Mouse (Mus musculus): ENCODE measurements at regions not wholly inside any gene's neighbourhood (a gene's known extent, or its start where the extent isn't known, plus 50 kb on each side); places are given as distances from the start of the nearest gene placed in this dataset.

- in situ Hi-C loops (cut with MboI, MseI): no loop called here
Measured at GRCm38 (mm10) chr10:37231936-37232556, 93.3 kb upstream of the Marcks start.

GRCm38 (mm10) chr10:37231159-37231558, 92.4 kb upstream of the Marcks start:
- in situ Hi-C loops (cut with MboI, MseI): no loop called here

GRCm38 (mm10) chr10:37227889-37228288, 89.2 kb upstream of the Marcks start:
- in situ Hi-C loops (cut with MboI, MseI): no loop called here

GRCm38 (mm10) chr10:37221730-37222129, 83.0 kb upstream of the Marcks start:
- in situ Hi-C loops (cut with MboI, MseI): no loop called here

GRCm38 (mm10) chr10:37220434-37220833, 81.7 kb upstream of the Marcks start:
- in situ Hi-C loops (cut with MboI, MseI): no loop called here

GRCm38 (mm10) chr10:37219936-37220335, 81.2 kb upstream of the Marcks start:
- in situ Hi-C loops (cut with MboI, MseI): no loop called here

GRCm38 (mm10) chr10:37219381-37219780, 80.7 kb upstream of the Marcks start:
- in situ Hi-C loops (cut with MboI, MseI): no loop called here

GRCm38 (mm10) chr10:37214656-37215055, 75.9 kb upstream of the Marcks start:
- in situ Hi-C loops (cut with MboI, MseI): no loop called here

- in situ Hi-C loops (cut with MboI, MseI): no loop called here
Measured at GRCm38 (mm10) chr10:37212350-37213035, 73.8 kb upstream of the Marcks start.

GRCm38 (mm10) chr10:37211305-37211704, 72.6 kb upstream of the Marcks start:
- in situ Hi-C loops (cut with MboI, MseI): no loop called here

- in situ Hi-C loops (cut with MboI, MseI): no loop called here
Measured at GRCm38 (mm10) chr10:37210223-37210622, 71.5 kb upstream of the Marcks start.

- in situ Hi-C loops (cut with MboI, MseI): no loop called here
Measured at GRCm38 (mm10) chr10:37206986-37207385, 68.3 kb upstream of the Marcks start.

- in situ Hi-C loops (cut with MboI, MseI): no loop called here
Measured at GRCm38 (mm10) chr10:37206546-37206945, 67.8 kb upstream of the Marcks start.

- in situ Hi-C loops (cut with MboI, MseI): no loop called here
Measured at GRCm38 (mm10) chr10:37203709-37204108, 65.0 kb upstream of the Marcks start.

GRCm38 (mm10) chr10:37194798-37195453, 56.2 kb upstream of the Marcks start:
- in situ Hi-C loops (cut with MboI, MseI): loop anchor here (5.0 kb wide), 1 partner anchor 43 kb away; no protein-coding TSS in a partner anchor

GRCm38 (mm10) chr10:37194131-37194797, 55.5 kb upstream of the Marcks start:
- in situ Hi-C loops (cut with MboI, MseI): loop anchor here (5.0 kb wide), 1 partner anchor 42 kb away; no protein-coding TSS in a partner anchor

- in situ Hi-C loops (cut with MboI, MseI): loop anchor here (5.0 kb wide), 1 partner anchor 40 kb away; no protein-coding TSS in a partner anchor
Measured at GRCm38 (mm10) chr10:37192661-37193060, 53.9 kb upstream of the Marcks start.

GRCm38 (mm10) chr10:37190092-37190491, 51.4 kb upstream of the Marcks start:
- in situ Hi-C loops (cut with MboI, MseI): loop anchor here (5.0 kb wide), 1 partner anchor 38 kb away; no protein-coding TSS in a partner anchor

Data from regulatory T cell (primary cell).